In the genomic region with DNA sequence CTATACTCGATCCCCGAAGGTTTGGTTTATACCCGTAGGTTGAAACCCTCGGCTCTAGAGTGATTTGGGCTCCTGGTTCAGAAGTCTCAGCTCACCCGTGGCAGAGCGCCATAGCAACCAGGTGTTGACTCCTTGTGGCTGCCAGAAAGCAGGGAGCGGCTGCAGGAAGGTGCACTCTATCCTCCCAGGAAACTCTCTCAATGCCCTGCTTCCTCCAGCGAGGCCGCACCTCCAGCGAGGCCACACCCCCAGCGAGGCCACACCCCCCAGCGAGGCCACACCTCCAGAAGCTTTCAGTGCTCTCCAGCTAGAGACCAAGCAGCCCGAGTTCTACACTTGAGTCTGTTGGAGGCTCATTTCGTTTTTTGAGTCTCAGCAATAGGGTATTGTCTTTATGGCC, we compare ENCODE assay signal across 8 mouse cellular contexts. TPM values are rescaled to one million over a fixed set of nuclear protein-coding genes. Genes with fewer than 3 reads are reported as not detected.
DNase-seq lines count a peak whose midpoint lies in the region; ATAC-seq and TF ChIP-seq lines count a peak whose summit lies in the region.

No protein-coding gene starts in this region.

- no peaks in the 10 kb centered on the region for H3K9me3 ChIP-seq in G1E (replicated peaks)
- no peaks in the 10 kb centered on the region for H3K9me3 ChIP-seq in embryonic facial prominence, embryonic 11.5 days (replicated peaks; ENCODE audit: control insufficient read depth, low read length)
- no peaks in the 10 kb centered on the region for H3K9me3 ChIP-seq in intestine, embryonic 16.5 days (ENCODE audit: control insufficient read depth, low read length)
- H3K9me3 ChIP-seq in stomach, embryonic 15.5 days: no peaks in the 10 kb centered on the region
- H3K9me3 ChIP-seq in forebrain, embryonic 16.5 days (ENCODE audit: control insufficient read depth, low read length): no peaks in the 10 kb centered on the region

- TF ChIP-seq CTCF in G1E (IDR thresholded peaks at IDR 0.05; ENCODE audit: low read depth, low read length): no peak

- DNase-seq in 416B (ENCODE audit: low read depth) (peak; percentile 76), G1E (ENCODE audit: low spot score) (peak; percentile 67)
- DNase-seq in embryonic facial prominence, embryonic 11.5 days (ENCODE audit: low spot score): peak; percentile 25
- DNase-seq in lung, postnatal 25 days (ENCODE audit: low spot score): peak; percentile 89
- DNase-seq in layer of hippocampus, adult 11-12 months (ENCODE audit: low spot score): no peak

- peaks cover 62% of the 10 kb centered on the region for H3K36me3 ChIP-seq in G1E (replicated peaks)
- no peaks in the 10 kb centered on the region for H3K36me3 ChIP-seq in embryonic facial prominence, embryonic 11.5 days (replicated peaks; ENCODE audit: control insufficient read depth, insufficient read depth, low read depth, low read length)
- H3K36me3 ChIP-seq in intestine, embryonic 16.5 days (ENCODE audit: control insufficient read depth, insufficient read depth, low read length): peaks cover 7% of the 10 kb centered on the region; the same call in 1 of the 2 replicates
- no peaks in the 10 kb centered on the region; the same call in 1 of the 2 replicates for H3K36me3 ChIP-seq in stomach, embryonic 15.5 days
- no peaks in the 10 kb centered on the region for H3K36me3 ChIP-seq in forebrain, embryonic 16.5 days (ENCODE audit: control insufficient read depth, insufficient read depth)

- H3K4me1 ChIP-seq in G1E (ENCODE audit: insufficient read depth, low read depth, low read length): peaks cover 63% of the 10 kb centered on the region
- 0 out of 2 replicates have a peak, but pooled peaks cover 5% of the 10 kb centered on the region for H3K4me1 ChIP-seq in embryonic facial prominence, embryonic 11.5 days (ENCODE audit: control insufficient read depth, insufficient read depth, low read length)
- peaks cover 20% of the 10 kb centered on the region for H3K4me1 ChIP-seq in intestine, embryonic 16.5 days (ENCODE audit: control insufficient read depth, insufficient read depth, low read length)
- H3K4me1 ChIP-seq in stomach, embryonic 15.5 days: peaks cover 14% of the 10 kb centered on the region
- H3K4me1 ChIP-seq in forebrain, embryonic 16.5 days (replicated peaks; ENCODE audit: control insufficient read depth, insufficient read depth, low read length): peaks cover 15% of the 10 kb centered on the region

- H3K9ac ChIP-seq in embryonic facial prominence, embryonic 11.5 days (replicated peaks; ENCODE audit: low read length): no peak overlapping the region
- H3K9ac ChIP-seq in intestine, embryonic 16.5 days (ENCODE audit: low read depth, low read length): no peak overlapping the region
- H3K9ac ChIP-seq in stomach, embryonic 15.5 days: no peak overlapping the region
- H3K9ac ChIP-seq in forebrain, embryonic 16.5 days (replicated peaks; ENCODE audit: low read depth, low read length): no peak overlapping the region

- 48% methylated on average over 14 of the region's 14 CpGs for WGBS in embryonic facial prominence, embryonic 11.5 days
- WGBS in intestine, embryonic 16.5 days: 41% methylated on average over 14 of the region's 14 CpGs
- WGBS in stomach, embryonic 15.5 days: 40% methylated on average over 14 of the region's 14 CpGs
- 51% methylated on average over 14 of the region's 14 CpGs for WGBS in forebrain, embryonic 16.5 days

- peak overlapping the region; percentile 46; the same call in 1 of the 2 replicates for H3K4me3 ChIP-seq in G1E (ENCODE audit: low read depth, low read length)
- H3K4me3 ChIP-seq in embryonic facial prominence, embryonic 11.5 days (ENCODE audit: low read depth, low read length): no peak overlapping the region
- H3K4me3 ChIP-seq in intestine, embryonic 16.5 days (ENCODE audit: low read length): no peak overlapping the region
- no peak overlapping the region for H3K4me3 ChIP-seq in stomach, embryonic 15.5 days (replicated peaks)
- no peak overlapping the region for H3K4me3 ChIP-seq in forebrain, embryonic 16.5 days (replicated peaks; ENCODE audit: low read length)

- ATAC-seq in G1E (ENCODE audit: extremely low read depth, insufficient number of reproducible peaks, low FRiP score, poor library complexity, severe bottlenecking): peak; percentile 67
- no peak for ATAC-seq in embryonic facial prominence, embryonic 11.5 days (replicated peaks; ENCODE audit: insufficient number of reproducible peaks, low FRiP score, low TSS enrichment, low read depth)
- ATAC-seq in intestine, embryonic 16.5 days: peak; percentile 50
- ATAC-seq in stomach, embryonic 15.5 days (ENCODE audit: insufficient read depth, low FRiP score, low read depth): peak; percentile 53; the same call in 1 of the 2 replicates
- ATAC-seq in forebrain, embryonic 16.5 days: no peak

- no peak overlapping the region for H3K27ac ChIP-seq in embryonic facial prominence, embryonic 11.5 days (replicated peaks; ENCODE audit: low read depth, low read length)
- peak overlapping the region; percentile 41; the same call in 1 of the 2 replicates for H3K27ac ChIP-seq in intestine, embryonic 16.5 days (ENCODE audit: low read length)
- no peak overlapping the region for H3K27ac ChIP-seq in stomach, embryonic 15.5 days
- H3K27ac ChIP-seq in forebrain, embryonic 16.5 days (ENCODE audit: low read length): no peak overlapping the region

- H3K4me2 ChIP-seq in embryonic facial prominence, embryonic 11.5 days (ENCODE audit: low read depth, low read length): no peak overlapping the region
- H3K4me2 ChIP-seq in intestine, embryonic 16.5 days (ENCODE audit: low read depth, low read length): no peak overlapping the region
- no peak overlapping the region for H3K4me2 ChIP-seq in stomach, embryonic 15.5 days
- no peak overlapping the region for H3K4me2 ChIP-seq in forebrain, embryonic 16.5 days (ENCODE audit: low read length)

- H3K27me3 ChIP-seq in G1E (ENCODE audit: insufficient read depth, low read length): no peaks in the 10 kb centered on the region
- H3K27me3 ChIP-seq in embryonic facial prominence, embryonic 11.5 days (ENCODE audit: control insufficient read depth, insufficient read depth, low read length): no peaks in the 10 kb centered on the region; the same call in 1 of the 2 replicates
- H3K27me3 ChIP-seq in intestine, embryonic 16.5 days (replicated peaks; ENCODE audit: control insufficient read depth, insufficient read depth, low read length): no peaks in the 10 kb centered on the region
- H3K27me3 ChIP-seq in stomach, embryonic 15.5 days (replicated peaks): peaks cover 3% of the 10 kb centered on the region; the same call in 1 of the 2 replicates
- H3K27me3 ChIP-seq in forebrain, embryonic 16.5 days (replicated peaks; ENCODE audit: control insufficient read depth, insufficient read depth, low read length): peaks cover 3% of the 10 kb centered on the region; the same call in 1 of the 2 replicates

RNA-seq across cellular contexts. Expression of a gene that starts 3.3 kb away (rescaled TPM):
- total RNA-seq in G1E (2014; fragmentation: Nextera tagmentation): 77.6 and 86.8 TPM in 2 replicates
- 41.0 and 43.2 TPM in 2 replicates for total RNA-seq in G1E (2017)
- polyA plus RNA-seq in G1E (2012): 9.9 and 14.5 TPM in 2 replicates
- polyA plus RNA-seq in embryonic facial prominence, embryonic 11.5 days (2014; fragmentation: Nextera tagmentation; extraction: Ambion mirVana): 22.8 and 25.6 TPM in 2 replicates
- 41.0 and 41.7 TPM in 2 replicates for polyA plus RNA-seq in intestine, embryonic 16.5 days (2015; fragmentation: Nextera tagmentation; extraction: Ambion mirVana)
- polyA plus RNA-seq in stomach, embryonic 15.5 days (2015; fragmentation: Nextera tagmentation; extraction: Ambion mirVana): 28.7 and 31.6 TPM in 2 replicates
- 15.1 and 17.2 TPM in 2 replicates for polyA plus RNA-seq in forebrain, embryonic 16.5 days (2015; fragmentation: Nextera tagmentation; extraction: Ambion mirVana)

RNA-seq across cellular contexts. Expression of a gene that starts 10.4 kb away (rescaled TPM):
- total RNA-seq in G1E (2014; fragmentation: Nextera tagmentation): 0.23 and 0.24 TPM in 2 replicates
- 0.05 and 0.06 TPM in 2 replicates for total RNA-seq in G1E (2017)
- polyA plus RNA-seq in G1E (2012): 0.02 and 0.03 TPM in 2 replicates
- polyA plus RNA-seq in embryonic facial prominence, embryonic 11.5 days (2014; fragmentation: Nextera tagmentation; extraction: Ambion mirVana): not detected in 2 replicates
- polyA plus RNA-seq in intestine, embryonic 16.5 days (2015; fragmentation: Nextera tagmentation; extraction: Ambion mirVana): 0.33 and 0.40 TPM in 2 replicates
- 0.36 and 0.43 TPM in 2 replicates for polyA plus RNA-seq in stomach, embryonic 15.5 days (2015; fragmentation: Nextera tagmentation; extraction: Ambion mirVana)
- polyA plus RNA-seq in forebrain, embryonic 16.5 days (2015; fragmentation: Nextera tagmentation; extraction: Ambion mirVana): 0.22 and 0.27 TPM in 2 replicates

Comparison
In these comparisons a context has a peak if more than half of its experiments do, and no peak if none do; other contexts are left out.
1. ATAC-seq: peak in G1E (single experiment), intestine, embryonic 16.5 days (single experiment) and stomach, embryonic 15.5 days (single experiment); none in embryonic facial prominence, embryonic 11.5 days (single experiment) and forebrain, embryonic 16.5 days (single experiment).